ENCODE assay signal across 9 mouse cellular contexts in genomic region chr13:89668069-89668468, GRCm38 (mm10).
DNase-seq lines count a peak whose midpoint lies in the region; ATAC-seq and TF ChIP-seq lines count a peak whose summit lies in the region.
"Had no signal": no experiment of that assay in that cellular context is flagged by ENCODE, and none has a peak within 500 bp of the region (broad histone marks: within the 10 kb centered on the region; RNA-seq: fewer than 3 reads in every experiment).

No protein-coding gene starts in this region.

- H3K4me2 ChIP-seq in heart, embryonic 12.5 days: no peak overlapping the region
- no peak overlapping the region for H3K4me2 ChIP-seq in forebrain, postnatal 0 days (ENCODE audit: low read depth)
- H3K4me2 ChIP-seq: stomach, embryonic 15.5 days had no signal

- intact Hi-C loops in left cerebral cortex, postnatal 10 days (cut with DNase I): loop anchor here (2.0 to 5.0 kb wide), 2 partner anchors 1173 to 1219 kb away; no protein-coding TSS in a partner anchor
- intact Hi-C loops in gastrocnemius, postnatal 14 days (cut with DNase I; ENCODE audit: low total_unique reads): loop anchor here (5.0 kb wide), 1 partner anchor 1219 kb away; no protein-coding TSS in a partner anchor

- 70% methylated on average over 1 of the region's 1 CpGs for WGBS in heart, embryonic 12.5 days
- WGBS in forebrain, postnatal 0 days: 45% methylated on average over 1 of the region's 1 CpGs

- H3K36me3 ChIP-seq in heart, embryonic 12.5 days: peaks cover 50% of the 10 kb centered on the region
- no peaks in the 10 kb centered on the region for H3K36me3 ChIP-seq in MEL (ENCODE audit: control insufficient read depth in 1 of 2, insufficient read depth in 2 of 2, low read length in 2 of 2)
- H3K36me3 ChIP-seq in forebrain, postnatal 0 days (ENCODE audit: insufficient read depth): peaks cover 8% of the 10 kb centered on the region
- H3K36me3 ChIP-seq: stomach, embryonic 15.5 days had no signal

- no peak overlapping the region for H3K9ac ChIP-seq in heart, embryonic 12.5 days
- no peak overlapping the region for H3K9ac ChIP-seq in MEL (ENCODE audit: control insufficient read depth, low read depth, low read length, poor library complexity, severe bottlenecking)
- H3K9ac ChIP-seq in forebrain, postnatal 0 days: no peak overlapping the region
- H3K9ac ChIP-seq: stomach, embryonic 15.5 days had no signal

- no peak overlapping the region for H3K4me3 ChIP-seq in heart, embryonic 12.5 days
- no peak overlapping the region for H3K4me3 ChIP-seq in MEL (ENCODE audit: control insufficient read depth in 1 of 2, insufficient read depth in 1 of 2, low read depth in 2 of 2, low read length in 2 of 2)
- H3K4me3 ChIP-seq in forebrain, postnatal 0 days (ENCODE audit: low read depth, low read length): no peak overlapping the region
- H3K4me3 ChIP-seq: stomach, embryonic 15.5 days had no signal

- H3K79me2 ChIP-seq in MEL (ENCODE audit: control insufficient read depth, insufficient read depth, low read length, poor library complexity): no peaks in the 10 kb centered on the region

- peak; percentile 4 to 49 for DNase-seq in heart, adult 18-20 months
- DNase-seq in 3134 (ENCODE audit: extremely low read depth, insufficient read length, low spot score): peak; percentile 5
- DNase-seq in MEL (ENCODE audit: low read depth, low spot score): peak; percentile 60
- peak; percentile 70 for DNase-seq in forebrain, postnatal 0 days
- DNase-seq in left cerebral cortex, postnatal 10 days (ENCODE audit: extremely low spot score in 1 of 2, low spot score in 2 of 2): peak; percentile 20 to 26
- DNase-seq in retina, adult 2 months (ENCODE audit: low read depth, low spot score): peak; percentile 18
- no peak for DNase-seq in gastrocnemius, postnatal 14 days

- peaks cover 6% of the 10 kb centered on the region; the same call in 1 of the 2 replicates for H3K4me1 ChIP-seq in heart, embryonic 12.5 days (replicated peaks)
- H3K4me1 ChIP-seq in MEL (ENCODE audit: control insufficient read depth in 1 of 2, insufficient read depth in 2 of 2, low read length in 2 of 2): no peaks in the 10 kb centered on the region
- H3K4me1 ChIP-seq in forebrain, postnatal 0 days (ENCODE audit: insufficient read depth): 0 out of 2 replicates have a peak, but pooled peaks cover 3% of the 10 kb centered on the region
- H3K4me1 ChIP-seq: stomach, embryonic 15.5 days had no signal

- no peak for TF ChIP-seq POLR2A in MEL (IDR thresholded peaks at IDR 0.05; ENCODE audit: control insufficient read depth in 1 of 2, insufficient read depth in 1 of 2, low read depth in 1 of 2, low read length in 2 of 2, poor library complexity in 1 of 2)

- TF ChIP-seq CTCF in MEL (IDR thresholded peaks at IDR 0.05 in 2 of 3, conservative IDR thresholded peaks at IDR 0.05 in 1 of 3; ENCODE audit: control insufficient read depth in 1 of 3, insufficient read depth in 1 of 3, low read depth in 2 of 3, low read length in 3 of 3, poor library complexity in 1 of 3, severe bottlenecking in 1 of 3): peak; percentile 21 to 78 (median 24); a peak in 4 of 6 replicates
- TF ChIP-seq CTCF in forebrain, postnatal 0 days (IDR thresholded peaks at IDR 0.05; ENCODE audit: low read depth): peak; percentile 70

- H3K27ac ChIP-seq in heart, embryonic 12.5 days (ENCODE audit: poor library complexity, severe bottlenecking): no peak overlapping the region
- no peak overlapping the region for H3K27ac ChIP-seq in MEL (ENCODE audit: control insufficient read depth, low read depth, low read length)
- no peak overlapping the region for H3K27ac ChIP-seq in forebrain, postnatal 0 days (ENCODE audit: low read depth, low read length)
- H3K27ac ChIP-seq: stomach, embryonic 15.5 days had no signal

- no peak for ATAC-seq in heart, embryonic 12.5 days (ENCODE audit: insufficient number of reproducible peaks, low FRiP score)
- ATAC-seq in forebrain, postnatal 0 days: peak; percentile 65

- H3K27me3 ChIP-seq in heart, embryonic 12.5 days (replicated peaks): no peaks in the 10 kb centered on the region
- H3K27me3 ChIP-seq in MEL (ENCODE audit: control insufficient read depth in 1 of 2, insufficient read depth in 2 of 2, low read length in 2 of 2): no peaks in the 10 kb centered on the region
- no peaks in the 10 kb centered on the region for H3K27me3 ChIP-seq in forebrain, postnatal 0 days (ENCODE audit: insufficient read depth, low read length)
- H3K27me3 ChIP-seq: stomach, embryonic 15.5 days had no signal

- peak; percentile 90 for TF ChIP-seq RAD21 in MEL (IDR thresholded peaks at IDR 0.05; ENCODE audit: low read depth, low read length)

- no peak for TF ChIP-seq EP300 in MEL (IDR thresholded peaks at IDR 0.05; ENCODE audit: low read depth in 1 of 2, low read length in 2 of 2)

- H3K9me3 ChIP-seq in heart, embryonic 12.5 days (replicated peaks): no peaks in the 10 kb centered on the region
- H3K9me3 ChIP-seq in MEL (replicated peaks; ENCODE audit: insufficient read depth, low read length): no peaks in the 10 kb centered on the region
- H3K9me3 ChIP-seq in forebrain, postnatal 0 days (ENCODE audit: low read length): no peaks in the 10 kb centered on the region
- H3K9me3 ChIP-seq: stomach, embryonic 15.5 days had no signal

TF ChIP-seq in MEL, 35 proteins besides CTCF, POLR2A, EP300 and RAD21:
- TF ChIP-seq SMC3 (IDR thresholded peaks at IDR 0.05; ENCODE audit: low read depth, low read length) (peak; percentile 91), POLR2AphosphoS2 (IDR thresholded peaks at IDR 0.05; ENCODE audit: low read length) (no peak), ZC3H11A (IDR thresholded peaks at IDR 0.05; ENCODE audit: low read depth, low read length) (peak; percentile 87), USF1 (IDR thresholded peaks at IDR 0.05; ENCODE audit: low read depth, low read length) (no peak)
